Comparison of ENCODE assay signal across 14 mouse cellular contexts in genomic region chr17:57261286-57261685, GRCm38 (mm10).
"Had no signal": no experiment of that assay in that cellular context is flagged by ENCODE, and none has a peak within 500 bp of the region (broad histone marks: within the 10 kb centered on the region; RNA-seq: fewer than 3 reads in every experiment).

No protein-coding gene starts in this region.

- H3K36me3 ChIP-seq: midbrain, embryonic 15.5 days had no signal

- H3K27me3 ChIP-seq: lung, embryonic 15.5 days; megakaryocyte, embryonic 14.5 days; midbrain, embryonic 13.5 days; midbrain, embryonic 15.5 days; neural tube, embryonic 12.5 days; stomach, embryonic 15.5 days had no signal

- DNase-seq: lung, postnatal 14 days; lung, postnatal 36 days; right cerebral cortex, postnatal 14 days; thymus, adult 2 months; thymus, postnatal 25 days; thymus, postnatal 4 days had no signal

- H3K9me3 ChIP-seq: lung, embryonic 15.5 days; megakaryocyte, embryonic 14.5 days; midbrain, embryonic 13.5 days; midbrain, embryonic 15.5 days; neural tube, embryonic 12.5 days; stomach, embryonic 15.5 days had no signal

- H3K4me3 ChIP-seq: lung, embryonic 15.5 days; megakaryocyte, embryonic 14.5 days; midbrain, embryonic 13.5 days; midbrain, embryonic 15.5 days; neural tube, embryonic 12.5 days; stomach, embryonic 15.5 days had no signal

- H3K4me1 ChIP-seq: midbrain, embryonic 13.5 days; midbrain, embryonic 15.5 days; neural tube, embryonic 12.5 days had no signal

- H3K27ac ChIP-seq: lung, embryonic 15.5 days; macrophage; midbrain, embryonic 13.5 days; midbrain, embryonic 15.5 days; neural tube, embryonic 12.5 days; stomach, embryonic 15.5 days; stomach, postnatal 0 days had no signal
